Comparison of ENCODE assay signal across 18 mouse cellular contexts in genomic region chr2:174878979-174879378, GRCm38 (mm10).
A peak's percentile ranks its signal among the peaks of the same experiment; 100 is the strongest.
DNase-seq lines count a peak whose midpoint lies in the region; ATAC-seq lines count a peak whose summit lies in the region.
"Had no signal": no experiment of that assay in that cellular context is flagged by ENCODE, and none has a peak within 500 bp of the region (broad histone marks: within the 10 kb centered on the region; RNA-seq: fewer than 3 reads in every experiment).

No protein-coding gene starts in this region.

- H3K9ac ChIP-seq in kidney, embryonic 14.5 days (ENCODE audit: low read depth, low read length): no peak overlapping the region
- H3K9ac ChIP-seq in lung, embryonic 16.5 days (ENCODE audit: low read length): no peak overlapping the region
- H3K9ac ChIP-seq in intestine, embryonic 15.5 days: no peak overlapping the region
- H3K9ac ChIP-seq: forebrain, embryonic 13.5 days; forebrain, postnatal 0 days; heart, embryonic 12.5 days; hindbrain, embryonic 15.5 days had no signal

- H3K4me1 ChIP-seq in kidney, embryonic 14.5 days (ENCODE audit: control insufficient read depth, insufficient read depth, low read length): peaks cover 11% of the 10 kb centered on the region; the same call in 1 of the 2 replicates
- peaks cover 5% of the 10 kb centered on the region; the same call in 1 of the 2 replicates for H3K4me1 ChIP-seq in lung, embryonic 16.5 days (replicated peaks; ENCODE audit: control insufficient read depth, insufficient read depth, low read length)
- H3K4me1 ChIP-seq in intestine, embryonic 15.5 days (replicated peaks): peaks cover 8% of the 10 kb centered on the region; the same call in 1 of the 2 replicates
- H3K4me1 ChIP-seq: forebrain, embryonic 13.5 days; hindbrain, embryonic 15.5 days had no signal

- no peak overlapping the region for H3K4me2 ChIP-seq in kidney, embryonic 14.5 days (replicated peaks; ENCODE audit: low read depth, low read length)
- no peak overlapping the region for H3K4me2 ChIP-seq in lung, embryonic 16.5 days (ENCODE audit: low read depth, low read length)
- H3K4me2 ChIP-seq in intestine, embryonic 15.5 days (replicated peaks): no peak overlapping the region
- H3K4me2 ChIP-seq: forebrain, embryonic 13.5 days; heart, embryonic 12.5 days; hindbrain, embryonic 15.5 days had no signal

- H3K36me3 ChIP-seq in kidney, embryonic 14.5 days (ENCODE audit: control insufficient read depth, insufficient read depth, low read length): no peaks in the 10 kb centered on the region
- H3K36me3 ChIP-seq in lung, embryonic 16.5 days (ENCODE audit: control insufficient read depth, insufficient read depth, low read length): no peaks in the 10 kb centered on the region
- H3K36me3 ChIP-seq in intestine, embryonic 15.5 days: no peaks in the 10 kb centered on the region
- H3K36me3 ChIP-seq: heart, embryonic 12.5 days; hindbrain, embryonic 10.5 days; hindbrain, embryonic 15.5 days had no signal

- H3K9me3 ChIP-seq in kidney, embryonic 14.5 days (ENCODE audit: control insufficient read depth, low read length): no peaks in the 10 kb centered on the region
- H3K9me3 ChIP-seq in lung, embryonic 16.5 days (ENCODE audit: control insufficient read depth, low read length): no peaks in the 10 kb centered on the region
- H3K9me3 ChIP-seq in intestine, embryonic 15.5 days: no peaks in the 10 kb centered on the region
- H3K9me3 ChIP-seq: forebrain, embryonic 13.5 days; heart, embryonic 12.5 days; hindbrain, embryonic 10.5 days; hindbrain, embryonic 15.5 days had no signal

- H3K27ac ChIP-seq in kidney, embryonic 14.5 days (ENCODE audit: low read depth, low read length): no peak overlapping the region
- H3K27ac ChIP-seq in lung, embryonic 16.5 days (ENCODE audit: low read length): no peak overlapping the region
- H3K27ac ChIP-seq in intestine, embryonic 15.5 days: no peak overlapping the region
- H3K27ac ChIP-seq: forebrain, embryonic 13.5 days; gastrocnemius, adult 2 months; hindbrain, embryonic 10.5 days; hindbrain, embryonic 15.5 days had no signal

- H3K27me3 ChIP-seq in kidney, embryonic 14.5 days (ENCODE audit: control insufficient read depth, insufficient read depth, low read length): no peaks in the 10 kb centered on the region
- no peaks in the 10 kb centered on the region for H3K27me3 ChIP-seq in lung, embryonic 16.5 days (ENCODE audit: control insufficient read depth, insufficient read depth, low read depth, low read length)
- H3K27me3 ChIP-seq in intestine, embryonic 15.5 days (replicated peaks): no peaks in the 10 kb centered on the region
- H3K27me3 ChIP-seq: forebrain, embryonic 13.5 days; heart, embryonic 12.5 days; hindbrain, embryonic 15.5 days had no signal

- WGBS in kidney, embryonic 14.5 days: 14% methylated on average over 4 of the region's 4 CpGs
- WGBS in lung, embryonic 16.5 days: 21% methylated on average over 4 of the region's 4 CpGs
- WGBS in intestine, embryonic 15.5 days: 22% methylated on average over 4 of the region's 4 CpGs

- DNase-seq in kidney, postnatal 10 days: no peak
- DNase-seq in lung, adult 18-20 months: no peak
- no peak for DNase-seq in cerebellum, postnatal 14 days
- DNase-seq: adrenal gland, adult 2 months; adrenal gland, postnatal 25 days; cerebellum, adult 2 months; cerebellum, postnatal 10 days; forebrain, postnatal 0 days; gastrocnemius, adult 2 months; gastrocnemius, postnatal 25 days had no signal

- H3K4me3 ChIP-seq in kidney, embryonic 14.5 days (ENCODE audit: low read length): no peak overlapping the region
- H3K4me3 ChIP-seq in lung, embryonic 16.5 days (ENCODE audit: low read length): no peak overlapping the region
- no peak overlapping the region for H3K4me3 ChIP-seq in intestine, embryonic 15.5 days (replicated peaks)
- H3K4me3 ChIP-seq: forebrain, embryonic 13.5 days; gastrocnemius, adult 2 months; heart, embryonic 12.5 days; hindbrain, embryonic 10.5 days; hindbrain, embryonic 15.5 days had no signal

- ATAC-seq in kidney, embryonic 14.5 days (ENCODE audit: low FRiP score, low TSS enrichment): peak; percentile 79
- peak; percentile 46; the same call in 1 of the 2 replicates for ATAC-seq in lung, embryonic 16.5 days (ENCODE audit: low read depth)
- peak; percentile 51; the same call in 1 of the 2 replicates for ATAC-seq in intestine, embryonic 15.5 days
- ATAC-seq in monocyte, adult 5-6 weeks (replicated peaks; ENCODE audit: insufficient number of reproducible peaks, low FRiP score, low TSS enrichment, poor library complexity, severe bottlenecking): no peak
- ATAC-seq: forebrain, embryonic 13.5 days; forebrain, postnatal 0 days had no signal
